Mouse (Mus musculus) liver, embryonic 12.5 days (tissue): ENCODE results near the gene Acot13. TPM values are rescaled to one million over a fixed set of nuclear protein-coding genes. Genes with fewer than 3 reads are reported as not detected.
"Not testable (repeated sequence)": the region's sequence is repeated elsewhere in the genome, so short reads cannot be mapped to it uniquely, and the experiment has no call there.

Experiments
- ATAC-seq: fragments of 200-750 bp; cut with Nextera tagmentation; 2 replicates; pipeline ENCODE4 v1.8.0; 2017; ENCODE audit warnings: moderate number of reproducible peaks, mild to moderate bottlenecking, moderate library complexity
- H3K27ac ChIP-seq: fragments of 300-500 bp; sonication (generic); 2 replicates; pipeline ENCODE4 v1.5.1; 2016; ENCODE audit warnings: mild to moderate bottlenecking
- H3K27me3 ChIP-seq: fragments of 300-500 bp; sonication (generic); replicated peaks from 2 replicates; pipeline ENCODE4 v1.6.1; 2016; ENCODE audit warnings: mild to moderate bottlenecking, moderate library complexity
- H3K36me3 ChIP-seq: fragments of 300-500 bp; sonication (generic); 2 replicates; pipeline ENCODE4 v1.6.1; 2016; ENCODE audit warnings: mild to moderate bottlenecking, moderate library complexity
- H3K4me1 ChIP-seq: fragments of 300-500 bp; sonication (generic); 2 replicates; pipeline ENCODE4 v1.6.1; 2016
- H3K4me2 ChIP-seq: fragments of 300-500 bp; sonication (generic); 2 replicates; pipeline ENCODE4 v1.6.1; 2016; ENCODE audit warnings: mild to moderate bottlenecking, moderate library complexity
- H3K4me3 ChIP-seq: fragments of 300-500 bp; sonication (generic); 2 replicates; pipeline ENCODE4 v1.5.1; 2016; ENCODE audit warnings: mild to moderate bottlenecking, moderate library complexity
- H3K9ac ChIP-seq: fragments of 300-500 bp; sonication (generic); 2 replicates; pipeline ENCODE4 v1.6.1; 2016; ENCODE audit warnings: mild to moderate bottlenecking, moderate library complexity
- H3K9me3 ChIP-seq: fragments of 300-500 bp; sonication (generic); replicated peaks from 2 replicates; pipeline ENCODE4 v1.6.1; 2016; ENCODE audit warnings: mild to moderate bottlenecking, moderate library complexity
- WGBS: fragments of 180-500 bp; shearing (Covaris S2); methylation state at CpG from one replicate; pipeline ENCODE4 v1.1.7; 2016; ENCODE audit not compliant: insufficient replicate concordance; 5-methylcytosine and 5-hydroxymethylcytosine counted together
- polyA plus RNA-seq: library from polyadenylated mRNA; unstranded; fragments of >200 nt; fragmentation: Nextera tagmentation; extraction: Ambion mirVana; gene quantifications from 2 replicates; pipeline ENCODE4 v1.2.1, GENCODE M21; 2016

Gene Acot13
- polyA plus RNA-seq, 1 experiment from 2014 or later: 61.2 TPM

GRCm38 (mm10) chr13:24852570-24852969, 21.2 kb upstream of the Acot13 start:
- no peak for ATAC-seq
- Histone ChIP-seq H3K4me2 (no peak overlapping the region), H3K27me3 (no peaks in the 10 kb centered on the region), H3K9ac (no peak overlapping the region), H3K4me1 (no peaks in the 10 kb centered on the region), H3K4me3 (no peak overlapping the region), H3K36me3 (no peaks in the 10 kb centered on the region), H3K9me3 (no peaks in the 10 kb centered on the region), H3K27ac (no peak overlapping the region)
- WGBS: 36% methylated on average over 3 of the region's 3 CpGs

- Histone ChIP-seq H3K9ac (no peak overlapping the region), H3K4me1 (no peaks in the 10 kb centered on the region)
- WGBS: 63% methylated on average over 2 of the region's 2 CpGs
Observed at GRCm38 (mm10) chr13:24851989-24852388, 20.6 kb upstream of the Acot13 start.

GRCm38 (mm10) chr13:24849318-24849717, 18.0 kb upstream of the Acot13 start:
- H3K27ac ChIP-seq: no peak overlapping the region
- no peak overlapping the region for H3K9ac ChIP-seq
- no peak for ATAC-seq
- H3K9me3 ChIP-seq: no peaks in the 10 kb centered on the region
- H3K4me2 ChIP-seq: no peak overlapping the region
- no peak overlapping the region for H3K4me3 ChIP-seq
- peaks cover 10% of the 10 kb centered on the region for H3K4me1 ChIP-seq
- 77% methylated on average over 4 of the region's 4 CpGs for WGBS
- H3K27me3 ChIP-seq: peaks cover 9% of the 10 kb centered on the region; the same call in 1 of the 2 replicates
- no peaks in the 10 kb centered on the region for H3K36me3 ChIP-seq

More at GRCm38 (mm10) chr13:24851989-24852388, 20.6 kb upstream of the Acot13 start:
- no peaks in the 10 kb centered on the region for H3K9me3 ChIP-seq
- no peaks in the 10 kb centered on the region for H3K36me3 ChIP-seq
- H3K27ac ChIP-seq: no peak overlapping the region
- H3K27me3 ChIP-seq: no peaks in the 10 kb centered on the region
- ATAC-seq: no peak
- no peak overlapping the region for H3K4me2 ChIP-seq
- no peak overlapping the region for H3K4me3 ChIP-seq

- H3K4me2 ChIP-seq: peak within 1 kb of the TSS; percentile 74
- no peaks in the 10 kb centered on the region for H3K9me3 ChIP-seq
- H3K4me1 ChIP-seq: peaks cover 10% of the 10 kb centered on the region
- peak within 1 kb of the TSS; percentile 36; the same call in 1 of the 2 replicates for H3K9ac ChIP-seq
- peak within 1 kb of the TSS; percentile 45 for H3K4me3 ChIP-seq
- peaks cover 9% of the 10 kb centered on the region; the same call in 1 of the 2 replicates for H3K27me3 ChIP-seq
- WGBS: 20% methylated on average over 40 of the region's 40 CpGs
- H3K36me3 ChIP-seq: peaks cover 20% of the 10 kb centered on the region
- peak; percentile 71 for ATAC-seq
- H3K27ac ChIP-seq: no peak within 1 kb of the TSS
Observed at GRCm38 (mm10) chr13:24844983-24845955, 13.9 kb upstream of the Acot13 start, which contains the start of gene D130043K22Rik. TSS of gene D130043K22Rik (plus strand) at chr13:24845135.

GRCm38 (mm10) chr13:24841702-24842101, 10.4 kb upstream of the Acot13 start:
- no peak overlapping the region for H3K27ac ChIP-seq
- H3K36me3 ChIP-seq: peaks cover 48% of the 10 kb centered on the region
- H3K4me2 ChIP-seq: no peak overlapping the region
- no peak overlapping the region for H3K9ac ChIP-seq
- peaks cover 10% of the 10 kb centered on the region for H3K4me1 ChIP-seq
- H3K9me3 ChIP-seq: no peaks in the 10 kb centered on the region
- peaks cover 9% of the 10 kb centered on the region; the same call in 1 of the 2 replicates for H3K27me3 ChIP-seq
- 78% methylated on average over 3 of the region's 3 CpGs for WGBS
- no peak for ATAC-seq
- H3K4me3 ChIP-seq: no peak overlapping the region

GRCm38 (mm10) chr13:24839831-24840230, 8.5 kb upstream of the Acot13 start:
- Histone ChIP-seq H3K4me3 (no peak overlapping the region), H3K9me3 (no peaks in the 10 kb centered on the region), H3K27me3 (peaks cover 3% of the 10 kb centered on the region; the same call in 1 of the 2 replicates), H3K4me2 (no peak overlapping the region), H3K9ac (no peak overlapping the region), H3K27ac (no peak overlapping the region), H3K36me3 (peaks cover 61% of the 10 kb centered on the region), H3K4me1 (peaks cover 12% of the 10 kb centered on the region)
- ATAC-seq: no peak
- WGBS: 49% methylated on average over 3 of the region's 3 CpGs

GRCm38 (mm10) chr13:24837765-24838164, 6.4 kb upstream of the Acot13 start:
- not testable (repeated sequence) for H3K27me3 ChIP-seq, H3K9ac ChIP-seq, ATAC-seq, H3K4me2 ChIP-seq, H3K27ac ChIP-seq, H3K9me3 ChIP-seq, H3K4me3 ChIP-seq
- Histone ChIP-seq H3K4me1 (peaks cover 22% of the 10 kb centered on the region), H3K36me3 (peaks cover 63% of the 10 kb centered on the region)
- WGBS: 84% methylated on average over 8 of the region's 8 CpGs

- 0 out of 2 replicates have a peak overlapping the region, but pooled peaks have one; percentile 98 for H3K27ac ChIP-seq
- H3K4me1 ChIP-seq: peaks cover 32% of the 10 kb centered on the region
- WGBS: 43% methylated on average over 2 of the region's 2 CpGs
- H3K36me3 ChIP-seq: peaks cover 23% of the 10 kb centered on the region
- H3K4me3 ChIP-seq: peak overlapping the region; percentile 97
- H3K9me3 ChIP-seq: no peaks in the 10 kb centered on the region
- H3K9ac ChIP-seq: peak overlapping the region; percentile 98
- H3K27me3 ChIP-seq: no peaks in the 10 kb centered on the region
- H3K4me2 ChIP-seq: peak overlapping the region; percentile 78
- no peak for ATAC-seq
Observed at GRCm38 (mm10) chr13:24832811-24833155, 1.4 kb upstream of the Acot13 start.

GRCm38 (mm10) chr13:24832131-24832810, 931 bp upstream of the Acot13 start:
- WGBS: 4% methylated on average over 21 of the region's 21 CpGs

GRCm38 (mm10) chr13:24830756-24831352, 486 bp downstream of the Acot13 start:
- peak overlapping the region; percentile 98 for H3K9ac ChIP-seq
- peaks cover 25% of the 10 kb centered on the region for H3K4me1 ChIP-seq
- ATAC-seq: peak; percentile 5; the same call in 1 of the 2 replicates
- no peaks in the 10 kb centered on the region for H3K27me3 ChIP-seq
- H3K27ac ChIP-seq: peak overlapping the region; percentile 98
- H3K4me2 ChIP-seq: peak overlapping the region; percentile 78
- peak overlapping the region; percentile 97 for H3K4me3 ChIP-seq
- peaks cover 6% of the 10 kb centered on the region for H3K36me3 ChIP-seq
- H3K9me3 ChIP-seq: no peaks in the 10 kb centered on the region
- 2% methylated on average over 20 of the region's 20 CpGs for WGBS

More at GRCm38 (mm10) chr13:24832131-24832810, 931 bp upstream of the Acot13 start:
- peak overlapping the region; percentile 98 for H3K9ac ChIP-seq
- 0 out of 2 replicates have a peak, but pooled peaks have one; percentile 2 for ATAC-seq
- H3K36me3 ChIP-seq: peaks cover 18% of the 10 kb centered on the region
- H3K4me3 ChIP-seq: peak overlapping the region; percentile 97
- peaks cover 32% of the 10 kb centered on the region for H3K4me1 ChIP-seq
- H3K27me3 ChIP-seq: no peaks in the 10 kb centered on the region
- no peaks in the 10 kb centered on the region for H3K9me3 ChIP-seq
- peak overlapping the region; percentile 98 for H3K27ac ChIP-seq
- H3K4me2 ChIP-seq: peak overlapping the region; percentile 78

GRCm38 (mm10) chr13:24826116-24826515, 5.2 kb downstream of the Acot13 start:
- ATAC-seq: no peak
- no peak overlapping the region for H3K27ac ChIP-seq
- 77% methylated on average over 7 of the region's 7 CpGs for WGBS
- H3K9me3 ChIP-seq: no peaks in the 10 kb centered on the region
- no peaks in the 10 kb centered on the region for H3K36me3 ChIP-seq
- no peak overlapping the region for H3K9ac ChIP-seq
- H3K27me3 ChIP-seq: no peaks in the 10 kb centered on the region
- H3K4me2 ChIP-seq: no peak overlapping the region
- H3K4me3 ChIP-seq: no peak overlapping the region
- peaks cover 5% of the 10 kb centered on the region for H3K4me1 ChIP-seq
